Mouse (Mus musculus) left cerebral cortex, postnatal 10 days (tissue): Measurements from ENCODE around the gene Tenm2. TPM values are rescaled to one million over a fixed set of nuclear protein-coding genes. Genes with fewer than 3 reads are reported as not detected.

Source experiments
- DNase-seq, 2 experiments: peaks; one replicate each; pipeline ENCODE4 v3.0.0; 2021 to 2022; ENCODE audit warnings: low spot score in 2 of 2, mixed read lengths in 1 of 2; ENCODE audit errors: extremely low spot score in 1 of 2
- intact Hi-C: fragments of 180-260 bp; cut with DNase I; formaldehyde crosslinking; loops from one replicate; pipeline ENCODE4 v1.15.1; 2025
- total RNA-seq, 2 experiments: library from RNA; stranded (reverse); gene quantifications; 2 replicates each; pipeline ENCODE4 v1.2.3; 2021

The Tenm2 gene
- total RNA-seq, 2 experiments from 2014 or later, result 112 to 116 TPM

DNA sequence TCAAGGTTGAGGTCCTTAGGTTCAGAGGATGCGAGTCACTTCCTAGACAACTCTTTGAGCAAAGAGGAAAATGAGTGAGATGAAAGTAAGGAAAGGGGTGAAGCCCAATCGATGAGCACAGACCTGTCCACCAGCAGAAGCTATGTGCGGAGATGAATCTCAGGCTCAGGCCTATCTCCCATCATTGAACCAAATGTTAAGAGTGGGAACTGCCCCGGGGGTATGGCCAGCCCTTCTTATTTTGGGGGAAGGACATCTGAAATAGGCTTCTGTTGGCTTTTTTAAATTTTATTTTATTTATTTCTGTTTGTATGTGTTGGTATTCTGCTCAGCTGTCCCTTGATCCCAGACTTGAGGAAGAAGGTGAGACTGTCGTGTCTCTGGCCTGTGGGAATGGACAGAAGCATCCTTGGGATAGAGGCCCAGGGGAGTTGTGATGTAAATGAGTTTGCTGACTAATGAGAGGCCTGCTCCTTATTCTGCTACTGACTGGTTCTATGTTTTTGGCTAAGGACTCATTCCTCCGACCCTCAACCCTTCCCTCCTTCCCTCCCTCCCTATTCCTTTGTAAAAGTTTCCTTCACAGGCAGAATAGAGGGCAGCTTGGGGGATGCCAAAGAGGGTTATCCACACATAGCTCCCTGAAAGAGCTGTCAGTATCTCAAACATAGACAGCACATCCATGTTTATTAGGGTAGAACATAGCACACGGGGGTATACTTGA, 1011.9 kb downstream of the Tenm2 start:
- intact Hi-C loops, result loop anchor here (5.0 to 10.0 kb wide), 2 partner anchors 177 to 301 kb away; no protein-coding TSS in a partner anchor
- no peak for DNase-seq

DNA sequence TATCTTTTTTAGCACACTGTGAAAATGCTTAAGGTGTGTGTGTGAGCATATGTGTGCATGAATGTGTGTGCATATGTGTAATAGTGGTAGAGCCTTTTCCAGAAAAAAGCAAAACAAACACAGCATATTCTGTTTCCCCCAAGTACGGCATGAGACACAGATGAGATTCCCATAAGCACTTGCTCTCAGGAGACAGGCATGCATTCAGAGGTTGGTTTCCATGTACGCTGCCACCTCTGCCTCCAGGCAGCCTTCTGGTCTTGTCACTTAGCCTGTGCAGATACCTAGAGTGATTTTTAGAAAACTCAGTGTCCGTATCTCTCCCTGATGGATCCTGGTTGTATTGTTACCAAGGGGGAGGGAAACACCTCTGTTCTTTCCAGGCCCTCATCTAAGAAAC, 1013.7 kb downstream of the Tenm2 start:
- no peak for DNase-seq
- intact Hi-C loops, result loop anchor here (5.0 to 10.0 kb wide), 2 partner anchors 175 to 303 kb away; no protein-coding TSS in a partner anchor

DNA sequence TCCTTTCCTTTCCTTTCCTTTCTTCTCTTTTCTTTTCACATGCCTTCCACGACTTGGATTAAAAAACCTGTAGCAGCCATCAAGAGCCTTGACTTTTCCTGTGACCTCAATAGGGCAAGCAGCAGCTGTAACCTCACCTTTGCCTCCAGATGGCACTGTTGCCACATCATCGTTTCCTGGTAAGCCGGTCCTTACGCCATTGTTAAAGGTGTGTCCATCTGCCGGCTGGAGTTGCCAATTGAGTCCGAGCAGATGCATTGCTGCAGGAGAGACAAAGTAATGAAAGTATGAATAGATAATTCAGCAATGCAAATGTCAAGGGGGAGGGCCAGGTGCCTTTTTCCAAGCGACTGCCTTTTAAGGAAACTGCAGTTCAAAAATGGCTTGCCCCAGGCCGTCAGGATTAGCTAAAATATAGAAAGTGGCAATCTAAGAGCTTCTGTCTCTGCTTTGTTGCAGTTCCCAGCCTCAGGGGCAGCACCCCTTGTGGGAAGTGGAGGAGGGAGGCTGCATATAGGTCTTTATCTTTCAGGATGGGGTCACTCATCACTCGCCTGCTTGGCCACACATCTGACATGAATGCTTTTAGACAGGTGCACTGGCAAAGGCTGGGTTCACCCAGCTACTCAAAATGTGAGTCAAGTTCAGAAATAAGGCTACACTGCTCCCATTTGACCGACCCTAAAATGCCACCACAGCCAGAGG, 1014.3 kb downstream of the Tenm2 start:
- peak; percentile 67 to 80 for DNase-seq
- intact Hi-C loops, result loop anchor here (5.0 to 10.0 kb wide), 2 partner anchors 174 to 303 kb away; no protein-coding TSS in a partner anchor

DNA sequence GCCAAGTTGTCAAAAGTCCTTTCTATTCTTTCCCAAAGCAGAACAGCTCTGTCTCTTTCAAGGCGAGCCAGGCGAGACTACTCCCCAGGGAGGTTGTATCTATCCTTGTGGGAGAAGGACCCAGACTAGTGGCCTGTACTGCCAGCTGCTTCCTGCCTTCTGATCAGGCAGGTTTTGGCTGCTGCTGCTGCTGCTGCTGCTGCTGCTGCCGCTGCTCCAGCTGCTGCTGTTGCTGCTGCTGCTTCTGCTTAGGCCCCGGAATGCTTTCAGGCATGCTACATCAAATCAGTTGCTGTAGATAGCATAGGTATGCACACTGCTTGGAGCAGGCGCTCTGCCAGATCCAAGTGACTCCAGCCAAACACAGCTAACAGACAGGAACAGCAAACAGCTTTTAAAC, 1015.1 kb downstream of the Tenm2 start:
- DNase-seq, result peak in 1 of 2 experiments; percentile 32
- intact Hi-C loops, result loop anchor here (5.0 to 10.0 kb wide), 2 partner anchors 173 to 304 kb away; no protein-coding TSS in a partner anchor

DNA sequence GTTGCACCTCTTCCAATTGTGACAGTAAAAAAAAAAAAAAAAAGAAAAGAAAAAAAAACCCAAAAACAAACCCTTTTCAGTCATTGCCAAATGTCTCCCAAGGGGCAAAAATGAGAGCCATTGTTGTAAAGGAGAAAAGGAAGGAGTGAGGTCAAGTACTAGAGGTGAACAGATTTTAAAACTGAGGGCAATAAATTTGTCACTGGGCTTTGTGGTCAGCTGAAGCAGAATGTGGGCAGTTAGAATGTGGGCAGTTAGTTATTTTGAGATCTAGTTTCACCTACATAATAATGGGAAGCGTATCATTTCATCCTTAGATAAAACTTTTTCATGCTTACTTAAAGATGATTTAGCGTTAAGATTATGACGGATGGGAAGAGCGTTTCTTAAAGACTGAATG, 1016.2 kb downstream of the Tenm2 start:
- DNase-seq, result no peak
- intact Hi-C loops, result no loop called here

DNA sequence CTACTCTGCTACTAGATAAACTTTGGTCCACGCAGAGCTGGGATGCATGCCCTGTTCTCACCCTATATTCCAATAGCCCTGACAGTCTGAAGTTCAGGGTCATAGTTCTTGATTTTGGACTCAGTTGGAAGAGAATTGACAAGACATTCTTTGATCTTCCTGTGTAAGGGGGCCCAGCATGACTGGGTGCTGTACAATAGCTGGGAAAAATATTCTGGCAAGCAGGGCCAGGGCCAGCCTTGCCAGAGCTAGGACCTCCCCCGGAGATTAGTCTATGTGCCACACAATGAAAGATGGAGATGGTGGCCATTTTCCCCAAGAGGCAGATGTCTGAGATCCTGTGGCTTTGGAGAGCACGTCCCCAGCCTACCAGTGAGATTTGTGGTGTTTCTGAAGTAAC, 1021.2 kb downstream of the Tenm2 start:
- intact Hi-C loops, result no loop called here
- no peak for DNase-seq

DNA sequence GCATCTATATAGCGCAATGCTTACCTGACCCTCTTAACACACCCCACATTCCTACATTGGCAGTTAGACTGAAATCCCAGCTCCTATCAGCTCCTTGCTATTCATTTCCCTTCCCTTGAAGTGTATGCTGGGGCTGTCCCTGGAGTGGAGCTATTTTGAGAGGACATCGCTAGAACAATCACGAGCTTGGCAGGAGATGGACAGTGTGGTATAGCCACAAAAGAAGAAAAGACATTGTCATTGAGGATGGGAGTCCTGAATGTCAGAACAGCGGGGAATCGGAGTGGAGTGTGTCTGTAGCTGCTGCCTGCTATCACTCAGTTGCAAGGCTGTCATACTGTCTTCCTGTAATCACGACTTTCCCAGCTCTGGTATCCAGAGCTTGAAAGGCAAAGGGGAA, 1031.4 kb downstream of the Tenm2 start:
- intact Hi-C loops, result no loop called here
- DNase-seq, result no peak

DNA sequence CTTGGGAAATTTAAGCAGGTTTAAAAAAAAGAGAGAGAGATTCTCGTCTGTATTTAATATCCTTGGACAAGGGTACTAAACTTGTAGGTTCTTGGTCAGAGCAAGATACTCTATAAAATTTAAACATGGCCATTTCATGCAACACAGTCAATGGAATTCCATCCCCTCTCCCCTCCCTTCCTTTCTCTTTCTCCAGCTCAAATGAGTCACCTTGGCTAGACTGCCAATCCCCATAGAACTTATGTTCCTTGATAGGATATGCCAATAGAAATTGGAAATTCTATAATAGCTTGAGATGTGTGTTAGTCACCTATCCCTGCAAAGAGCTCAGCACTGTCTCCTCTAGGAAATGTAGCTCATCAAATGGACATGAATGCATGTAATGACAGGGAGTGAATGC, 1031.9 kb downstream of the Tenm2 start:
- DNase-seq, result no peak
- intact Hi-C loops, result no loop called here

DNA sequence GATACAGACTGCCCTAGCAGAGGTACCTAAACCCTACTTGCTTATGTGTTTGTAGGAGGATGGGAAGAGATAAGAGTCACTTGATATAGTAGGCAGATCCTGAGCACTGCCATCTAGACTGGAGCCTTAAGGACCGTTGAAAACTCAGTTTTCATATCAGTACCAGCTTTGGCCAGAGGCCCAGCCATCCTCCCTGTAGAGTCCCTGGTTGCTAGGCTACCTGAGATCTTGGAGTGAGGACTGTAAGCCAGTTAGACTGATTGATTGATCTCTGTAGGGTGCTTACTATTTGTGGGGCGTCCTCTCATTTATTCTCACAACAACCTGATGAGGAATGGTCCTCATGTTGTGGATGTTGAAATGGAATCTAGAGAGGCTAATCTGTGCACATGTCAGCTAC, 1041.4 kb downstream of the Tenm2 start:
- no peak for DNase-seq
- intact Hi-C loops, result no loop called here

DNA sequence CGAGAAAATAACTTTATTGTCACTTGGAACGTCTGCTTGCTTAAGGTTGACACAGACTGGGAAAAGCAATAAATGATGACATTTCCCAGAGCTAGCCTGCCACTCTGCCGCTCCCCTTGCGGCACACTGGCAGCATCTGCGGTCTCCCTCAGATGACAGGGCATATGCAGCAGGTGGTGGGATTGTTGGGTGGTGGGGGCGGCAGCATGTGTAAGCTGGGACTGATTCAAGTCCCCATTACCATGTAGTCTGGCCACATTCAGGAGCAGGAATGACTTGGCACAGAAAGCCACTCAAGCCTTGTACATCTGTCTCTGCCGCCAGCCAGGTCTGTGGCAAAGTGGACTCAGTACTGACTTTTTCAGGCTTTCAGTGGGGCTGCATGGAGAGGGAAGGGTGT, 1059.7 kb downstream of the Tenm2 start:
- DNase-seq, result peak; percentile 23 to 43
- intact Hi-C loops, result no loop called here

DNA sequence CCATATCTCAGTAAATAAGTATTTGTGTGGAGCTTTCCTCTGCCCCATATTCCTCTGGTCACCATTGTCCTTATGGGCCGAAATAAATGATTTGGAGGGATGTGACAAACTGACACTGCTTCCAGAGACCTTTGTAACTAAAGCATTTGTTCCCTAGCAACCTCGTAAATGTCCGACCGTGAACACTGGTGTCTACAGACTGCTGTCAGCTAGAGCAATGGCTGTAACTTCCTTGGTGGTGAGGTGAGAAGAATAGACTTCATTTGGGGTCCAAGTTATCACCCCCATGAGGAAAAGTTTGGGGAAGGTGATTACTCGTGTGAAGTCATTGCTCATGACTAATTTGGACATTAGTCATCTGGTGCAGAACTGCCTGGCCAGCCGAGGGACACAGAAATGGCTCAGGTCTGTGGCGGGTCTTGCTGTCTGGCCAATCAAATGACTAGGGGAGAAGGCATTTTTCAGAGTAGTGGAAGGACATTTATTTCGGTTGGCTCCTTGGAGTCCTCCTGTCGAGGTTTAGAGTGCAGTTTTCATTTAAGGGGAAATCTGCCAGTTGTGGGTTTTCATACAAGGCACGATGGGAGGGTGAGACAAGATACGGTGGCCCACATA, 1062.6 kb downstream of the Tenm2 start:
- intact Hi-C loops, result no loop called here
- DNase-seq, result no peak

DNA sequence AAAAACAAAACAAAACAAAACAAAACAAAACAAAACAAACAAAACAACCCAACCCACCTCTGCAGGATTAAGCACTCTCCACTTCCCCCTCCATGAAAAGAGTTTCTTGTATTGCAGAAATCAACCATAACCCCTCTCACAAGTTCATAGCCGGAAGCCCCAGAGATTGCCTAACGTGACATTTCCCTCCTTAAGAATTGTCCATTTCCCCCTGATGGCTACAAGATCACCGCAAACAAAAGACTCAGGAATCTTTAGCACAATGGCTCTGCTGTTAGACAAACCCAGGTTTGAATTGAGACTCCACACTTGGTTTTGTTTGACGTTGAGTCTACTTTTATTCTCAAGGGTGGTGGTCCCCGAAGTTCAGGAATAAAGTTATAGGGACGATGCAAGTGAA, 1063.2 kb downstream of the Tenm2 start:
- no peak for DNase-seq
- intact Hi-C loops, result no loop called here

DNA sequence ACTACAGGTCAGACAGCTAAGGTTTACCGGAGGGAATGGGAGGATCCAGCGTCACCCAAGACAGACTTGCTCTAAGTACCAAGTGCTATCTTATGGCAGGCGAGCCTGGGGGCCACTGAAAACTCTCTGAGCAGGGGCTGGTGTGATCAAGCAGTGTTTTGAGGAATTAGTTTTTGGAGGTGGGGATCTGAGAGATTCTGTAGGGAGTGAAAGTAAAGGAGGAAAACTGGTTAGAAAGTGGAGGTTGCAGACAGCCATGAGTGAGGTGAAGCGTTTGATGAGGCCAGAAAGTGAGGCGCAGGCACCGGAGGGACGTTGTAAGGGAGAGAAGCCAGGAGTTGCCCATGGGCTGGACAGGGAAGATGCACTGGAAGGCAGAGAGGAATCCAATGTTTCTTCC, 1063.8 kb downstream of the Tenm2 start:
- no peak for DNase-seq
- intact Hi-C loops, result no loop called here

DNA sequence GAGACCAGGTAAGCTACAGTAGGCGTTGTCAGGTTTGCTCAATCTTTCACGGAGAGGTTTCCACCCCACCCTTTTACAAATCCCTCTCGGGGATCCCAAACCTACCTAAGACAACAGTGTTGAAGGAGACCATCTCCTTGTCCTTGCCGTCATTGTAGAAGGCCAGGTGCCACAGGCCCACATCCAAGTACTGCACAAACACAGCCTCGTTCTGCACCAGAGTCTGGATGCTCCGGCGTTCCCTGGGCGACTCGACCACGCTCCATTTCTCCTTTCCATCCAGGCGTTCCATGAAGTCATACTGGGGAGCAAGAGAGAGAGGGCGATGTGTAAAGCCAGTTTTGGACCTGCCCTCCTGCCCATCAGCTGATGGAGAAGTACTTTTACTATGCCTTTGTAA, 1064.5 kb downstream of the Tenm2 start:
- intact Hi-C loops, result no loop called here
- no peak for DNase-seq

DNA sequence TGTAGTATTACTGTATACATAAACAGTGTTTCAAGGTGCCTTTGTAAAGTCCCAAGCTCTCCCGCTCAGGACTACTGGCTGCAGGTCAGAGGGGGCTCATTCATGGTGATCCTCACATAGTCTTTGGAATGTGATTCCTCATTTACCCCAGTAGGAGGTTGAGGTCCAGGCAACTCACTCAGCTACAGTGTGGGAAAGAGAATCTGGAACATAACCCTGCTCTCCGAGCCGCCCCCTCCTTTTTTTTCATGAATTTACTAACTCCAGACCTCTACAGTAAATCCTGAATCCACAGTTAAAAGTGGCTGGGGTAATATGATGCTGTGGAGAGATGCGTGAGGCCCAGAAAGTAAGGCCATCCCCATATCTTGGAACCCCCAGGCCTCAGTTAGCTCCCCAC, 1066.0 kb downstream of the Tenm2 start:
- no peak for DNase-seq
- intact Hi-C loops, result no loop called here

DNA sequence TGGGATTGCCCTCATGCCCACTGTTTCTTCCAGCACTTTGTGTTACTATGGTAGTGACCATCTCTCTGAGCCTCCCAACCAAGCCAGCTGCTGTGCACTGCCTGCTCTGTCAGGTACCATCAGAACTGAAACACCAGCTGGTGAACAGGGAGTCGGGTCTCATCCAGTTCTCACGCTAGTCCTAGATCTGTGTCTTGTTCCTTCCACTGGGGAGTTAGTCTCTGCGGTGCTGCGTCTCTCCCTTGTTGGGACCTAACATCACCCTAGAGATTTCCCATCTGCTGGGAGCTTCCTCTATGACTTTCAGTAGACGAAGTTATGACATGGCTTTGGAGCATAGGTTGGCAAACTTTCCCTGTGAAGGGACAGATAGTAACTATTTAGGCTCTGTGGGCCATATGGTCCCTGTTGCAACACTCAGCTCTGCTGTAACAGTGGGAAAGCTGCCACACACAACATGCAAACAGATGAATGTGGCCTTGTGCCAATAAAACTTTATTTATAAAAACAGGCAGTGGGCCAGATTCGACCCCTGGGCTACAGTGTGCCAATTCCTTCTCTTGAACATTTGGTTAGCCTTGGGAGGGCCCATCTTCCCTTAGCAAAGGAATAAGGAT, 1066.7 kb downstream of the Tenm2 start:
- no peak for DNase-seq
- intact Hi-C loops, result no loop called here

DNA sequence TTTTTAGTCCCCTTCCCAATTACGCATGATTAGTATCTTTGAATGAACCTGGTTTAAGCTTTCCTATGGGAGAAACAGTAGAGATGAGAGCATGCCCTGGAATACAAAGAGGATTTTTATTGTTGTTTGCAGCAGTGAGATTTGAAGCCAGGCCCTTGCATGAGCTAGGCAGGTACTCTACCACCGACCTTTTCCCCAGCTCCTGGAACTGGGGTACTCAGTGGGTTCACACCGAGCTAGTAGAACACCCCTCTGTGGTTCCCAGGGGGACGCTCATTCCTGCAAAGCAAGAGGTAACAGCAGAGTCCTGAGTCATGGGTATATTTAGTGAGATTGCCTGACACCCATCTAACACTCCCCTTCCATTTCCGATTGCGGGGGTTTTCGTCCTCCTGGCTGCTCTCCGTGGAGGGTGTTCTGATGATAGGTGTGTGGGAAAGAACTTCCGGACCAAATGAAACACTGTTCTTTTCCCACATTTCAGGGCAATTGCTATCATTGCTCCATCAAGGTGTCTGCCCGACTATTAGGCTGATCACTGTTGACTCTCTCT, 1067.9 kb downstream of the Tenm2 start:
- DNase-seq, result no peak
- intact Hi-C loops, result no loop called here

DNA sequence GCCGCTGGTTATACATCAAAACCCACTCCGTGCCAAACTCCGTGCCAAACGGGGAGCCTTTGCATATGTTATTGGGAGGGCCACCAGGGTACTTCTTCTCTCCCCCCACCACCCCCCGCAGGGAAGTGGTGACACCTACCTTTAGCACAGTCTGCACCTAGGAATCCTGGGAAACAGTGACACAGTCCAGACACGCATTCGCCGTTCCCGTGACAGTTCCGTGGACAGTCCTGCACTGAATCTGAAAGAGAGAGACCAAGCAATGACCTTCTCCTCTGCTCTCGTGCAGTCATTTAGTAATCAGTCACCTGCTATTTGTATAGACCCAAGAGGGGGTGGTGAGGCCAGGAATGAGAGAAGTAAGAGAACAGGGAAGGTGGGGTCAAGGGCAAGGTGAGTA, 1072.2 kb downstream of the Tenm2 start:
- no peak for DNase-seq
- intact Hi-C loops, result no loop called here

DNA sequence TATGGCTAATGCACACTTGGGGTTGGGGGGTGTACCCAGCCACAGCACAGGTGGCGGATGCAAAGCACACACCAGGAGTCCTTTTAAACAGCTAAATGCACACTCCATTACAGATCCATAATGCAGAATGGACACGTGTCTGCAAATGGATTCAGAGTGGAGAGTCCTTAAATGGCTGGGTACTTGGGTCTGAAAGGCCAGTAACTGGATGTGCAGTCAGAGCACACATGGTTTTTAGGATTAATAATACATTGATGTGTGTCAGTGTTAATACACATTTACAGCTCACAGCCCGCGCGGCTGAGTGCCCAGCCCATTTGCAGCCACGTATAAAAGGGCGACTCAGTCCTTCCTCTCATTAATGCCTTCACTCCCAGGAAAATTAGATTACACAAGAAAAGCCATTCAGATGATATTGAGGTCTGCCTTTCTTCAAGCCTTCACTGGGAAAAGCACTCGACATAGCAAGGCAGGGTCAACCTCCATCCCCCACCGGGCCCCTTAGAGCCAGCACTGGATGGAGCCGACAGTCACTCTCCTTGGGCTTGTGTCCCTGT, 1073.9 kb downstream of the Tenm2 start:
- DNase-seq, result no peak
- intact Hi-C loops, result no loop called here
